Comparison of ENCODE assay signal across 25 mouse cellular contexts in genomic region chr9:111372079-111372478, GRCm38 (mm10).
"Had no signal": no experiment of that assay in that cellular context is flagged by ENCODE, and none has a peak within 500 bp of the region (broad histone marks: within the 10 kb centered on the region; RNA-seq: fewer than 3 reads in every experiment).

No protein-coding gene starts in this region.

- H3K4me1 ChIP-seq: heart, embryonic 10.5 days; hindbrain, embryonic 10.5 days; hindbrain, embryonic 12.5 days; kidney, embryonic 15.5 days; limb, embryonic 10.5 days; limb, embryonic 12.5 days; liver, embryonic 13.5 days had no signal

- ATAC-seq: forebrain, embryonic 16.5 days; hindbrain, embryonic 16.5 days; inflammation-experienced regulatory T-cells, adult 6 months had no signal

- H3K4me2 ChIP-seq: heart, embryonic 12.5 days; hindbrain, embryonic 12.5 days; hindbrain, embryonic 14.5 days; kidney, embryonic 15.5 days; limb, embryonic 12.5 days; liver, embryonic 11.5 days; liver, embryonic 13.5 days had no signal

- H3K9ac ChIP-seq: heart, embryonic 12.5 days; hindbrain, embryonic 12.5 days; hindbrain, embryonic 14.5 days; kidney, embryonic 15.5 days; limb, embryonic 12.5 days; liver, embryonic 13.5 days had no signal

- H3K36me3 ChIP-seq: heart, embryonic 10.5 days; heart, embryonic 12.5 days; hindbrain, embryonic 10.5 days; hindbrain, embryonic 12.5 days; kidney, embryonic 15.5 days; limb, embryonic 10.5 days; limb, embryonic 12.5 days; liver, embryonic 13.5 days had no signal

- H3K4me3 ChIP-seq: gastrocnemius, adult 2 months; heart, embryonic 10.5 days; heart, embryonic 12.5 days; hindbrain, embryonic 10.5 days; hindbrain, embryonic 12.5 days; kidney, embryonic 15.5 days; left cerebral cortex, adult 2 months; limb, embryonic 10.5 days; limb, embryonic 12.5 days; liver, embryonic 13.5 days had no signal

- DNase-seq: gastrocnemius, adult 2 months; gastrocnemius, postnatal 10 days; heart, postnatal 10 days; heart, postnatal 4 days; kidney, adult 11 months; kidney, adult 2 months; kidney, adult 9 months; kidney, postnatal 14 days; kidney, postnatal 36 days; liver; liver, embryonic 13.5 days had no signal

- H3K9me3 ChIP-seq: heart, embryonic 10.5 days; heart, embryonic 12.5 days; hindbrain, embryonic 10.5 days; hindbrain, embryonic 12.5 days; kidney, embryonic 15.5 days; limb, embryonic 10.5 days; limb, embryonic 12.5 days; liver, embryonic 13.5 days had no signal

- H3K27ac ChIP-seq: gastrocnemius, adult 2 months; heart, embryonic 10.5 days; hindbrain, embryonic 10.5 days; hindbrain, embryonic 12.5 days; hindbrain, embryonic 14.5 days; kidney, embryonic 15.5 days; kidney, postnatal 0 days; left cerebral cortex, adult 2 months; limb, embryonic 10.5 days; limb, embryonic 12.5 days; liver, embryonic 13.5 days had no signal

- H3K27me3 ChIP-seq: heart, embryonic 12.5 days; hindbrain, embryonic 12.5 days; kidney, embryonic 15.5 days; limb, embryonic 12.5 days; liver, embryonic 13.5 days had no signal
